Mouse (Mus musculus): ENCODE measurements around the gene Zmpste24.

Gene Zmpste24

GRCm38 (mm10) chr4:121033006-121033405 lies 65.0 kb downstream of the Zmpste24 start:
- no peak for DNase-seq (ENCODE audit: low read depth, low spot score)

GRCm38 (mm10) chr4:121031440-121031839 lies 66.6 kb downstream of the Zmpste24 start:
- no peak for DNase-seq (ENCODE audit: low read depth, low spot score)

- no peak for DNase-seq (ENCODE audit: low read depth, low spot score)
Measured at GRCm38 (mm10) chr4:121029632-121030031, 68.4 kb downstream of the Zmpste24 start.

- DNase-seq (ENCODE audit: low read depth, low spot score) = no peak
Measured at GRCm38 (mm10) chr4:121028659-121029392, 69.2 kb downstream of the Zmpste24 start.

GRCm38 (mm10) chr4:121028146-121028545 lies 69.9 kb downstream of the Zmpste24 start:
- no peak for DNase-seq (ENCODE audit: low read depth, low spot score)

GRCm38 (mm10) chr4:121025681-121026080 lies 72.4 kb downstream of the Zmpste24 start:
- no peak for DNase-seq (ENCODE audit: low read depth, low spot score)

GRCm38 (mm10) chr4:121023941-121024340 lies 74.1 kb downstream of the Zmpste24 start:
- DNase-seq (ENCODE audit: low read depth, low spot score) = peak; percentile 44

GRCm38 (mm10) chr4:121023464-121023863 lies 74.6 kb downstream of the Zmpste24 start:
- DNase-seq (ENCODE audit: low read depth, low spot score) = no peak

GRCm38 (mm10) chr4:121021911-121022310 lies 76.1 kb downstream of the Zmpste24 start:
- DNase-seq (ENCODE audit: low read depth, low spot score) = no peak

GRCm38 (mm10) chr4:121020040-121020790 lies 77.8 kb downstream of the Zmpste24 start:
- no peak for DNase-seq (ENCODE audit: low read depth, low spot score)

GRCm38 (mm10) chr4:121018250-121018649 lies 79.8 kb downstream of the Zmpste24 start:
- no peak for DNase-seq (ENCODE audit: low read depth, low spot score)

- DNase-seq (ENCODE audit: low read depth, low spot score) = peak; percentile 97
Measured at GRCm38 (mm10) chr4:121016928-121017657, 80.9 kb downstream of the Zmpste24 start, which contains the start of gene Smap2. TSS of gene Smap2 (minus strand) at chr4:121017247.

- no peak for DNase-seq (ENCODE audit: low read depth, low spot score)
Measured at GRCm38 (mm10) chr4:121016021-121016898, 81.8 kb downstream of the Zmpste24 start.

- no peak for DNase-seq (ENCODE audit: low read depth, low spot score)
Measured at GRCm38 (mm10) chr4:121015268-121015659, 82.8 kb downstream of the Zmpste24 start.

GRCm38 (mm10) chr4:121014594-121015267 lies 83.3 kb downstream of the Zmpste24 start:
- peak; percentile 9 for DNase-seq (ENCODE audit: low read depth, low spot score)

- DNase-seq (ENCODE audit: low read depth, low spot score) = no peak
Measured at GRCm38 (mm10) chr4:121010770-121011549, 87.1 kb downstream of the Zmpste24 start.

Data from skeletal muscle tissue, adult 2 months (tissue).